Mouse (Mus musculus) limb, embryonic 14.5 days (tissue): Measurements from ENCODE around the gene Hspbp1. TPM values are rescaled to one million over a fixed set of nuclear protein-coding genes. Genes with fewer than 3 reads are reported as not detected.

ENCODE experiments used
- ATAC-seq: fragments of 200-750 bp; cut with Nextera tagmentation; 2 replicates; pipeline ENCODE4 v1.8.0; 2017; ENCODE audit warnings: low read depth, moderate number of reproducible peaks, moderate TSS enrichment; ENCODE audit not compliant: low FRiP score
- DNase-seq: peaks from one replicate; pipeline ENCODE4 v3.0.0-alpha.2; 2015; ENCODE audit warnings: low spot score
- H3K27ac ChIP-seq: fragments of 300-500 bp; sonication (generic); replicated peaks from 2 replicates; pipeline ENCODE4 v1.5.1; 2014; ENCODE audit warnings: low read depth, mild to moderate bottlenecking, low read length, moderate library complexity, mixed read lengths
- H3K27me3 ChIP-seq: fragments of 300-500 bp; sonication (generic); 2 replicates; pipeline ENCODE4 v1.6.1; 2014; ENCODE audit warnings: low read length, mixed read lengths; ENCODE audit not compliant: control insufficient read depth, insufficient read depth
- H3K36me3 ChIP-seq: fragments of 300-500 bp; sonication (generic); 2 replicates; pipeline ENCODE4 v1.6.1; 2014; ENCODE audit warnings: mild to moderate bottlenecking, low read length, moderate library complexity, mixed read lengths; ENCODE audit not compliant: control insufficient read depth, insufficient read depth
- H3K4me1 ChIP-seq: fragments of 300-500 bp; sonication (generic); 2 replicates; pipeline ENCODE4 v1.6.1; 2014; ENCODE audit warnings: antibody characterized with exemption, low read length, mixed read lengths; ENCODE audit not compliant: control insufficient read depth, insufficient read depth
- H3K4me2 ChIP-seq: fragments of 300-500 bp; sonication (generic); replicated peaks from 2 replicates; pipeline ENCODE4 v1.6.1; 2014; ENCODE audit warnings: low read depth, mild to moderate bottlenecking, low read length, moderate library complexity; ENCODE audit not compliant: severe bottlenecking
- H3K4me3 ChIP-seq: fragments of 300-500 bp; sonication (generic); replicated peaks from 2 replicates; pipeline ENCODE4 v1.5.1; 2014; ENCODE audit warnings: low read length
- H3K9ac ChIP-seq: fragments of 300-500 bp; sonication (generic); 2 replicates; pipeline ENCODE4 v1.6.1; 2014; ENCODE audit warnings: mild to moderate bottlenecking, low read depth, low read length, moderate library complexity; ENCODE audit not compliant: severe bottlenecking
- H3K9me3 ChIP-seq: fragments of 300-500 bp; sonication (generic); 2 replicates; pipeline ENCODE4 v1.6.1; 2016; ENCODE audit warnings: low read length; ENCODE audit not compliant: control insufficient read depth
- POLR2A ChIP-seq: fragments of 200-500 bp; IDR thresholded peaks from 2 replicates; pipeline ENCODE4 v1.8.0; 2012; ENCODE audit warnings: inconsistent platforms, mild to moderate bottlenecking, moderate library complexity, borderline replicate concordance; ENCODE audit not compliant: insufficient read depth, insufficient read length; ENCODE audit errors: extremely low read depth
- WGBS: fragments of 180-500 bp; shearing (Covaris S2); extraction: QIAGEN DNeasy Blood & Tissue Kit; methylation state at CpG from one replicate; pipeline ENCODE4 v1.1.7; 2014; 5-methylcytosine and 5-hydroxymethylcytosine counted together
- polyA plus RNA-seq, 2 experiments: library from polyadenylated mRNA; depleted of rRNA in 1 of 2; stranded (reverse) in 1 of 2; unstranded in 1 of 2; fragments of >200 nt; fragmentation: Nextera tagmentation in 1 of 2; extraction: Ambion mirVana in 1 of 2; gene quantifications; 2 replicates each; pipeline versions ENCODE4 v1.2.1 to v1.2.3; 2012 to 2014

The Hspbp1 gene
- polyA plus RNA-seq, 2 experiments, result 55.6 to 77.5 TPM

DNA sequence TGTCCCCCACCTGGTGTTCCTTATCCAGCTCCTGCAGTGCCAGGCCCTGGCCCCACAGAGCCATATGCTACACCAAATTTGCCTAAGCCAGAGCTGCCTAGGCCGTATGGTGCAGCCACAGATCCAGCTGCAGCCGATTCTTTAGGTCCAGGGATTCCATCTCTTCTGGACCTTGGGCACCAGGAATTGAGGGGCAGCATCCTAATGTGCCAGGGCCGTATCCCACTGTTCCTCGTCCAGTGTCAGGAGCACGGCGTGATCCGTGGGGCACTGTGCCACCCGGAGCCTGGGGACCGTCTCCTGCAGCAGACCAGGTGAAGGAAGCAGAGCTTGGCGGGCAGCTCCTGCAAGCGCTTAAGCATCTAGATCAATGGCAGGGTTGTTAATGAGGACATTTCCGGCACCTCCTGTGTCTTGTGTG, 72.9 kb downstream of the Hspbp1 start:
- Histone ChIP-seq H3K9ac (no peak overlapping the region), H3K4me3 (no peak overlapping the region), H3K27ac (no peak overlapping the region), H3K27me3 (no peaks in the 10 kb centered on the region), H3K4me1 (no peaks in the 10 kb centered on the region), H3K36me3 (no peaks in the 10 kb centered on the region), H3K9me3 (no peaks in the 10 kb centered on the region), H3K4me2 (no peak overlapping the region)
- 58% methylated on average over 12 of the region's 12 CpGs for WGBS
- ATAC-seq (no peak), DNase-seq (no peak)
- no peak for TF ChIP-seq POLR2A

DNA sequence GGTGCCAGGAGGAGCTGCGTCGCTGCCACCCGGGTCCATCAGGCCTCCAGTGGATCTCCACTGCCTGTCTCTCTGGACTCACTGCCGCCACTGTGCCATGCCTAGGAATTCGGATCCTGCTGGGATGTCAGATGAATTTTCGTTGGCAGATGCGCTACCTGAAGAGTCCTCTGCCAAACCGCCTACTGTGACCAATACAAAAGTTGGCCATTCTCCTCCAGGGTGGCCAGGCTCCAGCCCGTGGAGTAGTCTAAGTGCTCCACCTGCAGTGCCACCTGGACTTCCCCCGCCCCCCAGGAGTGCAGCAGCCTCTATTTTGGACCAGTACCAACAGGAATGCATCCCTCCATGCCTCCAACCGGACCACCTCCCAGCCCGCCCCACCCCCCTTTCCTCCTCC, 73.4 kb downstream of the Hspbp1 start:
- 87% methylated on average over 12 of the region's 12 CpGs for WGBS
- Histone ChIP-seq H3K4me3 (no peak overlapping the region), H3K36me3 (no peaks in the 10 kb centered on the region), H3K9ac (no peak overlapping the region), H3K9me3 (no peaks in the 10 kb centered on the region), H3K4me2 (no peak overlapping the region), H3K27me3 (no peaks in the 10 kb centered on the region), H3K4me1 (no peaks in the 10 kb centered on the region), H3K27ac (no peak overlapping the region)
- no peak for DNase-seq
- TF ChIP-seq POLR2A, result no peak
- ATAC-seq, result no peak

Other genes with a start within 250 kb of the Hspbp1 start
- gene Rdh13, start 239.4 kb downstream of the Hspbp1 start, polyA plus RNA-seq (2012; rRNA removed), result 21.2 and 23.5 TPM in 2 replicates
- 23.9 and 25.2 TPM in 2 replicates for gene Rdh13, start 239.4 kb downstream of the Hspbp1 start, polyA plus RNA-seq (2014; fragmentation: Nextera tagmentation; extraction: Ambion mirVana)
- gene Eps8l1, start 224.4 kb downstream of the Hspbp1 start, polyA plus RNA-seq (2012; rRNA removed), result 6.9 and 10.0 TPM in 2 replicates
- 1.9 and 6.5 TPM in 2 replicates for gene Eps8l1, start 224.4 kb downstream of the Hspbp1 start, polyA plus RNA-seq (2014; fragmentation: Nextera tagmentation; extraction: Ambion mirVana)
- gene Ppp1r12c, start 183.4 kb downstream of the Hspbp1 start, polyA plus RNA-seq (2012; rRNA removed), result 89.6 and 103 TPM in 2 replicates
- 59.1 and 68.6 TPM in 2 replicates for gene Ppp1r12c, start 183.4 kb downstream of the Hspbp1 start, polyA plus RNA-seq (2014; fragmentation: Nextera tagmentation; extraction: Ambion mirVana)
- 99.8 and 238 TPM in 2 replicates for gene Tnnt1, start 168.7 kb downstream of the Hspbp1 start, polyA plus RNA-seq (2012; rRNA removed)
- 241 and 300 TPM in 2 replicates for gene Tnnt1, start 168.7 kb downstream of the Hspbp1 start, polyA plus RNA-seq (2014; fragmentation: Nextera tagmentation; extraction: Ambion mirVana)
- 10.6 and 11.1 TPM in 2 replicates for gene Tnni3, start 160.8 kb downstream of the Hspbp1 start, polyA plus RNA-seq (2012; rRNA removed)
- 2.8 and 2.9 TPM in 2 replicates for gene Tnni3, start 160.8 kb downstream of the Hspbp1 start, polyA plus RNA-seq (2014; fragmentation: Nextera tagmentation; extraction: Ambion mirVana)
- gene Dnaaf3, start 152.6 kb downstream of the Hspbp1 start, polyA plus RNA-seq (2012; rRNA removed), result 8.3 and 9.5 TPM in 2 replicates
- 0.61 and 1.1 TPM in 2 replicates for gene Dnaaf3, start 152.6 kb downstream of the Hspbp1 start, polyA plus RNA-seq (2014; fragmentation: Nextera tagmentation; extraction: Ambion mirVana)
- gene Syt5, start 137.5 kb downstream of the Hspbp1 start, polyA plus RNA-seq (2012; rRNA removed), result 3.9 and 4.2 TPM in 2 replicates
- gene Syt5, start 137.5 kb downstream of the Hspbp1 start, polyA plus RNA-seq (2014; fragmentation: Nextera tagmentation; extraction: Ambion mirVana), result 3.4 and 4.3 TPM in 2 replicates
- 0.03 and 0.26 TPM in 2 replicates for gene Ptprh, start 81.0 kb downstream of the Hspbp1 start, polyA plus RNA-seq (2012; rRNA removed)
- not detected in 2 replicates for gene Ptprh, start 81.0 kb downstream of the Hspbp1 start, polyA plus RNA-seq (2014; fragmentation: Nextera tagmentation; extraction: Ambion mirVana)
- gene Tmem86b, start 53.6 kb downstream of the Hspbp1 start, polyA plus RNA-seq (2012; rRNA removed), result 17.2 and 23.1 TPM in 2 replicates
- 1.4 and 2.3 TPM in 2 replicates for gene Tmem86b, start 53.6 kb downstream of the Hspbp1 start, polyA plus RNA-seq (2014; fragmentation: Nextera tagmentation; extraction: Ambion mirVana)
- 86.9 and 112 TPM in 2 replicates for gene Ppp6r1, start 26.0 kb downstream of the Hspbp1 start, polyA plus RNA-seq (2012; rRNA removed)
- gene Ppp6r1, start 26.0 kb downstream of the Hspbp1 start, polyA plus RNA-seq (2014; fragmentation: Nextera tagmentation; extraction: Ambion mirVana), result 7.9 and 8.7 TPM in 2 replicates
- gene Brsk1, start 5.5 kb upstream of the Hspbp1 start, polyA plus RNA-seq (2012; rRNA removed), result 26.4 and 33.0 TPM in 2 replicates
- 1.3 and 1.7 TPM in 2 replicates for gene Brsk1, start 5.5 kb upstream of the Hspbp1 start, polyA plus RNA-seq (2014; fragmentation: Nextera tagmentation; extraction: Ambion mirVana)
- gene Tmem150b, start 40.2 kb upstream of the Hspbp1 start, polyA plus RNA-seq (2012; rRNA removed), result 0.17 and 0.24 TPM in 2 replicates
- gene Tmem150b, start 40.2 kb upstream of the Hspbp1 start, polyA plus RNA-seq (2014; fragmentation: Nextera tagmentation; extraction: Ambion mirVana), result 0.17 and 0.46 TPM in 2 replicates
- gene Kmt5c, start 55.0 kb upstream of the Hspbp1 start, polyA plus RNA-seq (2012; rRNA removed), result 161 and 223 TPM in 2 replicates
- 44.4 and 51.2 TPM in 2 replicates for gene Kmt5c, start 55.0 kb upstream of the Hspbp1 start, polyA plus RNA-seq (2014; fragmentation: Nextera tagmentation; extraction: Ambion mirVana)
- 91.7 and 127 TPM in 2 replicates for gene Cox6b2, start 68.0 kb upstream of the Hspbp1 start, polyA plus RNA-seq (2012; rRNA removed)
- 44.7 and 48.9 TPM in 2 replicates for gene Cox6b2, start 68.0 kb upstream of the Hspbp1 start, polyA plus RNA-seq (2014; fragmentation: Nextera tagmentation; extraction: Ambion mirVana)
- 0.03 TPM in 1 of 2 replicates, not detected in the other for gene Fam71e2, start 86.2 kb upstream of the Hspbp1 start, polyA plus RNA-seq (2012; rRNA removed)
- not detected in 2 replicates for gene Fam71e2, start 86.2 kb upstream of the Hspbp1 start, polyA plus RNA-seq (2014; fragmentation: Nextera tagmentation; extraction: Ambion mirVana)
- 0.33 and 0.63 TPM in 2 replicates for gene Il11, start 97.8 kb upstream of the Hspbp1 start, polyA plus RNA-seq (2012; rRNA removed)
- gene Il11, start 97.8 kb upstream of the Hspbp1 start, polyA plus RNA-seq (2014; fragmentation: Nextera tagmentation; extraction: Ambion mirVana), result 0.22 TPM in 1 of 2 replicates, not detected in the other
- not detected in 2 replicates for gene Tmem190, start 97.9 kb upstream of the Hspbp1 start, polyA plus RNA-seq (2012; rRNA removed)
- gene Tmem190, start 97.9 kb upstream of the Hspbp1 start, polyA plus RNA-seq (2014; fragmentation: Nextera tagmentation; extraction: Ambion mirVana), result not detected in 2 replicates
- 10.1 and 15.2 TPM in 2 replicates for gene Tmem238, start 104.6 kb upstream of the Hspbp1 start, polyA plus RNA-seq (2012; rRNA removed)
- gene Tmem238, start 104.6 kb upstream of the Hspbp1 start, polyA plus RNA-seq (2014; fragmentation: Nextera tagmentation; extraction: Ambion mirVana), result 8.1 and 9.6 TPM in 2 replicates
- 486 and 665 TPM in 2 replicates for gene Rpl28, start 107.8 kb upstream of the Hspbp1 start, polyA plus RNA-seq (2012; rRNA removed)
- 253 and 275 TPM in 2 replicates for gene Rpl28, start 107.8 kb upstream of the Hspbp1 start, polyA plus RNA-seq (2014; fragmentation: Nextera tagmentation; extraction: Ambion mirVana)
- 515 and 618 TPM in 2 replicates for gene Ube2s, start 127.5 kb upstream of the Hspbp1 start, polyA plus RNA-seq (2012; rRNA removed)
- 366 and 368 TPM in 2 replicates for gene Ube2s, start 127.5 kb upstream of the Hspbp1 start, polyA plus RNA-seq (2014; fragmentation: Nextera tagmentation; extraction: Ambion mirVana)
- gene Shisa7, start 159.6 kb upstream of the Hspbp1 start, polyA plus RNA-seq (2012; rRNA removed), result 4.2 and 5.1 TPM in 2 replicates
- gene Shisa7, start 159.6 kb upstream of the Hspbp1 start, polyA plus RNA-seq (2014; fragmentation: Nextera tagmentation; extraction: Ambion mirVana), result 0.43 and 0.54 TPM in 2 replicates
- gene Isoc2b, start 185.2 kb upstream of the Hspbp1 start, polyA plus RNA-seq (2012; rRNA removed), result 7.4 and 11.0 TPM in 2 replicates
- gene Isoc2b, start 185.2 kb upstream of the Hspbp1 start, polyA plus RNA-seq (2014; fragmentation: Nextera tagmentation; extraction: Ambion mirVana), result 9.7 and 9.9 TPM in 2 replicates
- gene Isoc2a, start 192.1 kb upstream of the Hspbp1 start, polyA plus RNA-seq (2012; rRNA removed), result 13.6 and 16.7 TPM in 2 replicates
- gene Isoc2a, start 192.1 kb upstream of the Hspbp1 start, polyA plus RNA-seq (2014; fragmentation: Nextera tagmentation; extraction: Ambion mirVana), result 1.1 and 1.3 TPM in 2 replicates
- gene Gm36210, start 221.4 kb upstream of the Hspbp1 start, polyA plus RNA-seq (2012; rRNA removed), result 0.15 and 0.22 TPM in 2 replicates
- not detected in 2 replicates for gene Gm36210, start 221.4 kb upstream of the Hspbp1 start, polyA plus RNA-seq (2014; fragmentation: Nextera tagmentation; extraction: Ambion mirVana)
- 13.4 and 22.3 TPM in 2 replicates for gene Zfp628, start 230.1 kb upstream of the Hspbp1 start, polyA plus RNA-seq (2012; rRNA removed)
- gene Zfp628, start 230.1 kb upstream of the Hspbp1 start, polyA plus RNA-seq (2014; fragmentation: Nextera tagmentation; extraction: Ambion mirVana), result 4.0 and 4.6 TPM in 2 replicates
- gene Nat14, start 237.0 kb upstream of the Hspbp1 start, polyA plus RNA-seq (2012; rRNA removed), result 7.6 and 10.0 TPM in 2 replicates
- 0.92 and 1.9 TPM in 2 replicates for gene Nat14, start 237.0 kb upstream of the Hspbp1 start, polyA plus RNA-seq (2014; fragmentation: Nextera tagmentation; extraction: Ambion mirVana)
- 38.1 and 48.4 TPM in 2 replicates for gene Ssc5d, start 240.7 kb upstream of the Hspbp1 start, polyA plus RNA-seq (2012; rRNA removed)
- 13.2 and 13.6 TPM in 2 replicates for gene Ssc5d, start 240.7 kb upstream of the Hspbp1 start, polyA plus RNA-seq (2014; fragmentation: Nextera tagmentation; extraction: Ambion mirVana)